Mouse (Mus musculus) ES-Bruce4 (cell line): ENCODE measurements around the gene Zfp11. TPM values are rescaled to one million over a fixed set of nuclear protein-coding genes. Genes with fewer than 3 reads are reported as not detected.
"Not testable (repeated sequence)": the region's sequence is repeated elsewhere in the genome, so short reads cannot be mapped to it uniquely, and the experiment has no call there.

ENCODE experiments used
- H3K27ac ChIP-seq: 2 replicates; pipeline ENCODE4 v1.5.1; 2012; ENCODE audit warnings: low read length, inconsistent platforms; ENCODE audit not compliant: insufficient read depth
- H3K27me3 ChIP-seq: 2 replicates; pipeline ENCODE4 v1.6.1; 2012; ENCODE audit warnings: mild to moderate bottlenecking, low read length, inconsistent platforms; ENCODE audit not compliant: control insufficient read depth, poor library complexity, insufficient read depth, severe bottlenecking
- H3K36me3 ChIP-seq: 2 replicates; pipeline ENCODE4 v1.6.1; 2012; ENCODE audit warnings: inconsistent platforms, mild to moderate bottlenecking, low read length, moderate library complexity; ENCODE audit not compliant: control insufficient read depth, poor library complexity, insufficient read depth, severe bottlenecking
- H3K4me1 ChIP-seq: one replicate; pipeline ENCODE4 v1.8.1; 2011; ENCODE audit warnings: low read length; ENCODE audit not compliant: control insufficient read depth, insufficient read depth
- H3K4me3 ChIP-seq: 2 replicates; pipeline ENCODE4 v1.5.1; 2011; ENCODE audit warnings: low read depth, mild to moderate bottlenecking, low read length
- H3K9ac ChIP-seq: 2 replicates; pipeline ENCODE4 v1.6.1; 2012; ENCODE audit warnings: low read depth, mild to moderate bottlenecking, inconsistent platforms; ENCODE audit not compliant: poor library complexity, severe bottlenecking
- H3K9me3 ChIP-seq: replicated peaks from 2 replicates; pipeline ENCODE4 v1.6.1; 2012; ENCODE audit warnings: mild to moderate bottlenecking, low read length, inconsistent platforms; ENCODE audit not compliant: control insufficient read depth, poor library complexity, insufficient read depth, severe bottlenecking
- CTCF ChIP-seq: IDR thresholded peaks from one replicate; pipeline ENCODE4 v1.8.1; 2011; ENCODE audit warnings: low read depth, low read length
- EP300 ChIP-seq: IDR thresholded peaks from 2 replicates; pipeline ENCODE4 v1.6.1; 2011; ENCODE audit warnings: low read depth, low read length; ENCODE audit not compliant: insufficient read depth
- POLR2A ChIP-seq: IDR thresholded peaks from one replicate; pipeline ENCODE4 v1.8.1; 2011; ENCODE audit warnings: low read length; ENCODE audit not compliant: insufficient read depth
- polyA plus RNA-seq: library from polyadenylated mRNA; stranded (reverse); fragments of >200 nt; gene quantifications from 2 replicates; pipeline ENCODE4 v1.2.4, GENCODE M21; 2011; ENCODE audit warnings: low read depth; ENCODE audit not compliant: missing spikeins, insufficient read depth, insufficient read length

The Zfp11 gene
- polyA plus RNA-seq, 1 experiment = 4.1 TPM

DNA sequence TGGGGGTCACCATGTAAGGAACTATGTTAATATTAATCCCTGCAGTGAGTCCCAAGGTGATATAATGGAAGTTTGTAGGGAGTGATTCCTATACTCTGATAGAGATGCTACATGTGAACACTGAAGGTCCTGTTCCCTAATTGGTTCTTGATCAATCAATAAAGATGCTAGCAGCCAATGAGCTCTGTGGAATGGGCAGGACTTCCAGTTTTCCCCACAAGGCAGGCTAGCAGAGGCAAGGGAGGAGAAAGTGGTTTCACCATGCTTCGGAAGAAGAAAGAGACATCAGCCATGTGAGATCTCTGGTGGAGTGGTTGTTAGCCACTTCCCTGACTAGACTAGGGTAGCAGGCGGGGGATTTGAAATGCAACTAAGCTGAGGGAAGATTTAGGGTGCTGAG, 30.6 kb upstream of the Zfp11 start:
- TF ChIP-seq EP300 = no peak
- no peak for TF ChIP-seq CTCF
- TF ChIP-seq POLR2A = no peak
- Histone ChIP-seq H3K4me3 (peak overlapping the region; percentile 41), H3K9me3 (no peaks in the 10 kb centered on the region; the same call in 1 of the 2 replicates), H3K36me3 (no peaks in the 10 kb centered on the region), H3K9ac (no peak overlapping the region), H3K27me3 (peaks cover 1% of the 10 kb centered on the region; the same call in 1 of the 2 replicates), H3K4me1 (no peaks in the 10 kb centered on the region), H3K27ac (no peak overlapping the region)

DNA sequence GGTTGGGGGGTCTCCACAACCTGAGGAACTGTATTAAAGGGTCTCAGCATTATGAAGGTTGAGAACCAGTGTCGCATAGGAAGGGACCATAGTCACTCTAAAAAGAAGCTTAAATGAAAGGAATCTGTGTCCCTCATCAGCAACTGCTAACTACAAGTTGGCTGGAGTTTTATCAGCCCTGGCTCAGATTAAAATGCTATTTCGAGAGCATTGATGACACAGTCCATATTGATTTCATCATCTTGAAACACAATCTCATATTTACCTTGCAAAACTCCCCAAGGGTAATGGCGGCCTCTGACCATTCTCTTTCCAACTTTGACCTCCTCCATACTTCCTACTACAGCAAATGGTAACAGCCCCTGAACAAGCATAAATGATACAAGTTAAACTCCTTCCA, 20.6 kb upstream of the Zfp11 start:
- no peak for TF ChIP-seq EP300
- no peak for TF ChIP-seq POLR2A
- TF ChIP-seq CTCF = no peak
- H3K36me3 ChIP-seq = no peaks in the 10 kb centered on the region
- H3K9me3 ChIP-seq = no peaks in the 10 kb centered on the region
- H3K9ac ChIP-seq = no peak overlapping the region
- H3K27ac ChIP-seq = no peak overlapping the region
- H3K27me3 ChIP-seq = no peaks in the 10 kb centered on the region
- H3K4me1 ChIP-seq = no peaks in the 10 kb centered on the region
- H3K4me3 ChIP-seq = no peak overlapping the region

- no peak overlapping the region for H3K27ac ChIP-seq
- no peaks in the 10 kb centered on the region for H3K9me3 ChIP-seq
- H3K36me3 ChIP-seq = no peaks in the 10 kb centered on the region
- H3K4me3 ChIP-seq = no peak overlapping the region
- TF ChIP-seq CTCF = no peak
- TF ChIP-seq EP300 = no peak
- TF ChIP-seq POLR2A = no peak
- H3K9ac ChIP-seq = no peak overlapping the region
- H3K27me3 ChIP-seq = no peaks in the 10 kb centered on the region; the same call in 1 of the 2 replicates
- H3K4me1 ChIP-seq = no peaks in the 10 kb centered on the region
Measured at GRCm38 (mm10) chr5:129687621-129688020, 17.7 kb upstream of the Zfp11 start.

DNA sequence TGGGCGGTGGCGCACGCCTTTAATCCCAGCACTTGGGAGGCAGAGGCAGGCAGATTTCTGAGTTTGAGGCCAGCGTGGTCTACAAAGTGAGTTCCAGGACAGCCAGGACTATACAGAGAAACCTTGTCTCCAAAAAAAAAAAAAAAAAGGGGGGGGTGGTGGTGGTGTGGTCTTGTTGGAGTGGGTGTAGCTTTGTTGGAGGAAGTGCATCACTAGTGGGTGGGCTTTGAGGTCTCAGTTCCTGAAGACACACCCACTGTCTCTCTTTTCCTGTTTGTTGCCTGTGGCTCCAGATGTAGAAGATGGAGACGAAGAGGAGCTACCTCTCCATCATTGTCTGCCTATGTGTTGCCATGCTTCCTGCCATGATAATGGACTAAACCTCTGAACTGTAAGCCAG, 15.2 kb upstream of the Zfp11 start:
- not testable (repeated sequence) for H3K27me3 ChIP-seq

DNA sequence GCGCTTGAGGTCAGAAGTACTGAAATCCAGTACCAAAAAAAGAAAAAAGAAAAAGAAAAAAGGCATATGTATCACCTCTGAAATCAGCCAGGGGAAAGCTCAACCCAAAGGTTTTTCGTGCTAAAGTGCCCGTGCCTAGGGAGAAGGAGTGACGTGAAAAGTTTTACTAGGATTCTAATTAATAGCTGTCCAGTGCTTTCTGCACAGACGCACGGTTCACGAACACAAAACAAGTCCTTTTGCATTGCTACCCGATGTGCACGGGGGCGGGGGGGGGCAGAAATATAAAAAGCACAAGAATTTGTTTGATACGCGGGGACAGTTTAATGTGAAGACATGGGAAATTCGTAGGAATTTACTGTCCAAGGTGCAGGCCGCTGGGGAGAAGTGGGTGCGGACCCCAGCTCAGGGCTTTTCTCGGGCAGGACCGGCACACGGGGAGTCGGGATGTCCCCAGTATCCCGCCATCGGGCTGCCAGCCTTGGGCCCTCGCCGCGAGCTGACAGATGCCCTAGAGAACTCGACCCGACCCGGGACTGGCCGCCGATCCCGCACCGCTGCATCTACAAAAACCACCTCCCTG, 355 bp downstream of the Zfp11 start:
- no peak overlapping the region for H3K27ac ChIP-seq

More for the DNA sequence above, 15.2 kb upstream of the Zfp11 start:
- H3K27ac ChIP-seq, H3K9me3 ChIP-seq, H3K4me3 ChIP-seq, H3K4me1 ChIP-seq, H3K9ac ChIP-seq, H3K36me3 ChIP-seq: not testable (repeated sequence)

GRCm38 (mm10) chr5:129667851-129668250, 2.0 kb downstream of the Zfp11 start:
- Histone ChIP-seq H3K27ac (no peak overlapping the region), H3K36me3 (no peaks in the 10 kb centered on the region), H3K4me1 (no peaks in the 10 kb centered on the region), H3K9me3 (no peaks in the 10 kb centered on the region), H3K9ac (no peak overlapping the region), H3K4me3 (no peak overlapping the region), H3K27me3 (no peaks in the 10 kb centered on the region)
- no peak for TF ChIP-seq POLR2A
- no peak for TF ChIP-seq CTCF
- no peak for TF ChIP-seq EP300

More for the DNA sequence above, 355 bp downstream of the Zfp11 start:
- Histone ChIP-seq H3K4me3 (peak overlapping the region; percentile 77), H3K9ac (peak overlapping the region; percentile 86), H3K27me3 (no peaks in the 10 kb centered on the region), H3K4me1 (no peaks in the 10 kb centered on the region), H3K9me3 (no peaks in the 10 kb centered on the region; the same call in 1 of the 2 replicates), H3K36me3 (no peaks in the 10 kb centered on the region)
- TF ChIP-seq POLR2A (no peak), CTCF (no peak), EP300 (no peak)
